Mouse (Mus musculus): ENCODE data around the gene Opcml. TPM values are rescaled to one million over a fixed set of nuclear protein-coding genes. Genes with fewer than 3 reads are reported as not detected.

Opcml gene
- polyA plus RNA-seq, 1 experiment from 2014 or later = 10.1 TPM

- no peak overlapping the region for H3K27ac ChIP-seq (ENCODE audit: low read length)
- H3K4me2 ChIP-seq (ENCODE audit: low read depth, low read length) = no peak overlapping the region
- H3K9me3 ChIP-seq (ENCODE audit: control insufficient read depth, low read length) = no peaks in the 10 kb centered on the region
- no peaks in the 10 kb centered on the region for H3K36me3 ChIP-seq (ENCODE audit: control insufficient read depth, insufficient read depth, low read length)
- H3K27me3 ChIP-seq (ENCODE audit: control insufficient read depth, insufficient read depth, low read depth, low read length) = no peaks in the 10 kb centered on the region
- WGBS = 39% methylated on average over 4 of the region's 4 CpGs
- H3K4me1 ChIP-seq (replicated peaks; ENCODE audit: control insufficient read depth, insufficient read depth, low read length) = 0 out of 2 replicates have a peak, but pooled peaks cover 2% of the 10 kb centered on the region
- H3K9ac ChIP-seq (ENCODE audit: low read length) = no peak overlapping the region
- ATAC-seq (ENCODE audit: low read depth) = no peak
- no peak overlapping the region for H3K4me3 ChIP-seq (ENCODE audit: low read length)
Observed at GRCm38 (mm10) chr9:27923945-27924825, 133.6 kb downstream of the Opcml start.

DNA sequence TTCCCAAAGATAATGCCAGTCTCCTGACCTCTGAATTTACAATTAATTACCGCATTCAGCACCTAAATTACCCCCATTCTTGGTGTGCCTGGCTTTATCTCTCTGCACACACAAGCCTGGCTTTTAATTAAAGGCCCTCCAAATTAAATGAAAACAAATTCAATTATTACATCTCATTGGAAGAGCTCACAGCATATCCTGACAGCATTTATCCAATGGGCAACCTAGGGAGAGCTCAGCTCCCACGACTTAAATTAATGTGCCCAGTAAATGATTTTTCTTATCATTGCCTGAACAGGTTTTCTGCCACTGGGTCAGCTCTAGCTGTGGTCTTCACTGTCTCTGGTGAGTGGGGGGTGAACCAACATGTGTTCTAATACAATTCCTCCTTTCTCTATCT, 135.1 kb downstream of the Opcml start:
- H3K36me3 ChIP-seq (ENCODE audit: control insufficient read depth, insufficient read depth, low read length) = no peaks in the 10 kb centered on the region
- H3K4me3 ChIP-seq (ENCODE audit: low read length) = no peak overlapping the region
- WGBS = 65% methylated on average over 2 of the region's 2 CpGs
- H3K9me3 ChIP-seq (ENCODE audit: control insufficient read depth, low read length) = no peaks in the 10 kb centered on the region
- ATAC-seq (ENCODE audit: low read depth) = no peak
- no peak overlapping the region for H3K4me2 ChIP-seq (ENCODE audit: low read depth, low read length)
- H3K4me1 ChIP-seq (replicated peaks; ENCODE audit: control insufficient read depth, insufficient read depth, low read length) = 0 out of 2 replicates have a peak, but pooled peaks cover 2% of the 10 kb centered on the region
- H3K9ac ChIP-seq (ENCODE audit: low read length) = no peak overlapping the region
- H3K27ac ChIP-seq (ENCODE audit: low read length) = no peak overlapping the region
- H3K27me3 ChIP-seq (ENCODE audit: control insufficient read depth, insufficient read depth, low read depth, low read length) = no peaks in the 10 kb centered on the region

- Histone ChIP-seq H3K27me3 (ENCODE audit: control insufficient read depth, insufficient read depth, low read depth, low read length) (no peaks in the 10 kb centered on the region), H3K9ac (ENCODE audit: low read length) (no peak overlapping the region), H3K9me3 (ENCODE audit: control insufficient read depth, low read length) (no peaks in the 10 kb centered on the region), H3K27ac (ENCODE audit: low read length) (no peak overlapping the region), H3K36me3 (ENCODE audit: control insufficient read depth, insufficient read depth, low read length) (no peaks in the 10 kb centered on the region), H3K4me3 (ENCODE audit: low read length) (no peak overlapping the region), H3K4me1 (replicated peaks; ENCODE audit: control insufficient read depth, insufficient read depth, low read length) (no peaks in the 10 kb centered on the region), H3K4me2 (ENCODE audit: low read depth, low read length) (no peak overlapping the region)
- ATAC-seq (ENCODE audit: low read depth) = no peak
Observed at GRCm38 (mm10) chr9:27937253-27937652, 146.7 kb downstream of the Opcml start.

DNA sequence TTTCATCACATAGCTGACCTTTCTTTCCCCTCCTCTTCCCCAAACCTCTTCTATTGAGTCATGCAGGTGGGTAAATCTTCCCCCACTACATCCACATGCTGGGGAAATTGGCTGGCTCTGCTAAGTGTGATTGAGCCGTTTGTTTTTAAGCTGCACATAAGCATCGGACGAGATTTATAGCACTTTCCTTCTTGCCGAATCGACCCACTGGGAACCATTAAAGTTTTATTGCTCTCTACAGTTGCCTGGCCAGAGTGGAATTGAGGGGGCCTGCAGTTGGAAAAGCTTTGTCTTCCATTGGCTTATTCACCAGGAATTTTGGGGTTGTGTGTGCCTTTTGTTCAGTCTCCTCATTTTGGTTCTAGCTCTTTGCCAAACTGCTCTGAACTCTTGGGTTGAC, 147.1 kb downstream of the Opcml start:
- Histone ChIP-seq H3K4me2 (ENCODE audit: low read depth, low read length) (no peak overlapping the region), H3K27me3 (ENCODE audit: control insufficient read depth, insufficient read depth, low read depth, low read length) (no peaks in the 10 kb centered on the region), H3K9me3 (ENCODE audit: control insufficient read depth, low read length) (no peaks in the 10 kb centered on the region), H3K9ac (ENCODE audit: low read length) (no peak overlapping the region), H3K36me3 (ENCODE audit: control insufficient read depth, insufficient read depth, low read length) (no peaks in the 10 kb centered on the region), H3K4me1 (replicated peaks; ENCODE audit: control insufficient read depth, insufficient read depth, low read length) (no peaks in the 10 kb centered on the region), H3K27ac (ENCODE audit: low read length) (no peak overlapping the region), H3K4me3 (ENCODE audit: low read length) (no peak overlapping the region)
- ATAC-seq (ENCODE audit: low read depth) = no peak
- 79% methylated on average over 5 of the region's 5 CpGs for WGBS

- no peak overlapping the region for H3K4me3 ChIP-seq (ENCODE audit: low read length)
- no peak overlapping the region for H3K9ac ChIP-seq (ENCODE audit: low read length)
- H3K4me2 ChIP-seq (ENCODE audit: low read depth, low read length) = no peak overlapping the region
- H3K9me3 ChIP-seq (ENCODE audit: control insufficient read depth, low read length) = no peaks in the 10 kb centered on the region
- no peak overlapping the region for H3K27ac ChIP-seq (ENCODE audit: low read length)
- H3K27me3 ChIP-seq (ENCODE audit: control insufficient read depth, insufficient read depth, low read depth, low read length) = no peaks in the 10 kb centered on the region
- H3K36me3 ChIP-seq (ENCODE audit: control insufficient read depth, insufficient read depth, low read length) = no peaks in the 10 kb centered on the region
- 59% methylated on average over 11 of the region's 11 CpGs for WGBS
- no peak for ATAC-seq (ENCODE audit: low read depth)
- H3K4me1 ChIP-seq (replicated peaks; ENCODE audit: control insufficient read depth, insufficient read depth, low read length) = no peaks in the 10 kb centered on the region
Observed at GRCm38 (mm10) chr9:27945323-27946010, 154.9 kb downstream of the Opcml start.

DNA sequence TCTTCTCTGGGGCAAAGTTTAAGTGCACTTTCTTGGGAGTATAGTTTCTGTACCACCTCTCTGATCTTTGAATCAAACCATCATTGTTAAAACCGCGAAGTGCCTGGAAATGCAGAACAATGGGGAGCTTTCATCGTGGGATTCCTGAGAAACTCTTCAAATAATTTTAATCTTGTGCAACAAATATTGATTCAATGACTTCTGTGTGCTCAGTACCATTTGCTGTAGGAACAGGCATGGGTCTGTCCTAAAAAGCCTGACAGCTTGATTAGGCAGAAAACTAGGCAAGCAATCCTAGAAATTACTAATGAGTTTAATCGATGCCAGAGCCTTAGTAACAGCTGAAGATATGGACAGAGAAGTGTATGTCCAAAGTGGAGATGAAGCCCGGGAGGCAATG, 160.5 kb downstream of the Opcml start:
- Histone ChIP-seq H3K27ac (ENCODE audit: low read length) (peak overlapping the region; percentile 68), H3K27me3 (ENCODE audit: control insufficient read depth, insufficient read depth, low read depth, low read length) (no peaks in the 10 kb centered on the region), H3K4me1 (replicated peaks; ENCODE audit: control insufficient read depth, insufficient read depth, low read length) (no peaks in the 10 kb centered on the region), H3K36me3 (ENCODE audit: control insufficient read depth, insufficient read depth, low read length) (no peaks in the 10 kb centered on the region), H3K4me2 (ENCODE audit: low read depth, low read length) (no peak overlapping the region), H3K9ac (ENCODE audit: low read length) (no peak overlapping the region), H3K9me3 (ENCODE audit: control insufficient read depth, low read length) (no peaks in the 10 kb centered on the region), H3K4me3 (ENCODE audit: low read length) (no peak overlapping the region)
- 44% methylated on average over 5 of the region's 5 CpGs for WGBS
- peak; percentile 60 for ATAC-seq (ENCODE audit: low read depth)

DNA sequence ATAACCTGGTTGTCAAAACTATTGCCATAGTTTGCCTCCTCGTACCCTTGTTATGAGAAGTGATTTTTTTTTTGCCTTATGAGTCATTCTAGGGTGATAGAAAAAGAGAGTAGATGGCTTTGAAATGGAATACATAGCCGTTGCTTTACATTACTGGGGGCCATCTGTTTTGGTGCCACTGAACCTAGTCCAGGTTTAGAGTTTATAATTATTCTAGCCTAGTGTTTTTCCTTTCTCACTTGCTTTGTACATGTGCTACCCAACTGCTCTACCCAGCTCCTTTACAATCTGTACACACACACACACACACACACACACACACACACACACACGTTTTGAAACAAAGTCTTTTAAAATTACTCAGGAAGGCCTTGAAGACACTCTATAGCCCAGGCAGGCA, 171.1 kb downstream of the Opcml start:
- Histone ChIP-seq H3K9me3 (ENCODE audit: control insufficient read depth, low read length) (no peaks in the 10 kb centered on the region), H3K4me3 (ENCODE audit: low read length) (no peak overlapping the region), H3K4me1 (replicated peaks; ENCODE audit: control insufficient read depth, insufficient read depth, low read length) (no peaks in the 10 kb centered on the region; the same call in 1 of the 2 replicates)

DNA sequence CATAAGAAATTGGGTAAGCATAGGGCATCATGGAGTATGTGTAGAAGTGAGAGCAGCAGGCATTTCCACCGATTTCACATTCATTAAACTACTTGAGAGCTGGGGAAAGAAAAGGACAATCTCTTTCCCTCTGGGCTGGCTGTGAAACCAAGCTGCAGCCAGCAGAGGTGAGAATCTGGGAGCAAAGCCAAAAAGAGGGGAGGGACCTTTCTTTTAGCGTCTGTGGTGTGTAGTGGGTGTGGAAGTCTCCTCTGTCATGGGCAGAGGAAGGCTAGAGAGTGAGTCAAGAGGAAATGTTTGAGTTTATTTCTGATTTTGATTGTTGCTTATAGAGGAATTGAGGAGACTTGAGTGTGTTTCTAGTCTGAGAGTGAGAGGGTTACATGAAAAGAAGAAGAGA, 172.8 kb downstream of the Opcml start:
- WGBS = 7% methylated on average over 2 of the region's 2 CpGs
- Histone ChIP-seq H3K36me3 (ENCODE audit: control insufficient read depth, insufficient read depth, low read length) (no peaks in the 10 kb centered on the region), H3K4me3 (ENCODE audit: low read length) (no peak overlapping the region), H3K27me3 (ENCODE audit: control insufficient read depth, insufficient read depth, low read depth, low read length) (no peaks in the 10 kb centered on the region), H3K9ac (ENCODE audit: low read length) (no peak overlapping the region), H3K27ac (ENCODE audit: low read length) (no peak overlapping the region), H3K4me1 (replicated peaks; ENCODE audit: control insufficient read depth, insufficient read depth, low read length) (no peaks in the 10 kb centered on the region; the same call in 1 of the 2 replicates), H3K4me2 (ENCODE audit: low read depth, low read length) (no peak overlapping the region), H3K9me3 (ENCODE audit: control insufficient read depth, low read length) (no peaks in the 10 kb centered on the region)
- peak; percentile 78 for ATAC-seq (ENCODE audit: low read depth)

More for the DNA sequence above, 171.1 kb downstream of the Opcml start:
- WGBS = 73% methylated on average over 3 of the region's 3 CpGs
- Histone ChIP-seq H3K9ac (ENCODE audit: low read length) (no peak overlapping the region), H3K36me3 (ENCODE audit: control insufficient read depth, insufficient read depth, low read length) (no peaks in the 10 kb centered on the region), H3K27me3 (ENCODE audit: control insufficient read depth, insufficient read depth, low read depth, low read length) (no peaks in the 10 kb centered on the region), H3K4me2 (ENCODE audit: low read depth, low read length) (no peak overlapping the region), H3K27ac (ENCODE audit: low read length) (no peak overlapping the region)
- no peak for ATAC-seq (ENCODE audit: low read depth)

DNA sequence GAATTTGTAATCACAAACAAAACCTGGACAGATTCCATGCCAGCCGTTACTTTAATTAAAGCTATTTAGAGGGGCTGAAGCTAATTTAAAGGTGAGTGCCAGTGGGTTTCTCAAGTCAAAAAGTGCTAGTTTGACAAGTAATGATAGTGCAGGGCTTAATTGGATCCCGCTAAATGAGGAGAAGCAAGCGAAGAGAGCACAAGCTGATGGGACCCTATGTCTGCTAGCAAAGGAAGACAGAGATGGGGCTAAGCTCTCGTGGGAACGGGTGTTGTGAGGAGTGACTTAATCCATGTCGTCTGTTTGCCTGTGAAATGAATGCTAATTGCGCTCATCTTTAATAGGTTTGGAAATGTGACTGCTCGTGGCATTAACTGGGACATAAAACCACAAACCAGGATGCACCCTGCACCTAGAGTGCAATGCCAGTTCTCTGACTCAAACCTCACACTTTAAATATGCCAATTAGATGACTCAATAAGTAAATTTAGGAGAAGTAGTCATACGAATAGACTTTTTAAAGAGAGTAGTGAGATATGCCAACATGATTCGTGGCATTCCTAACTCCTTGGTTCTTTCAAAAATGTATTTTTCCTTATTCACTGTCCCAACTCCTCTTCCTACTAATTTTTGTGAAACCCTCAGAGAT, 174.5 kb downstream of the Opcml start:
- Histone ChIP-seq H3K36me3 (ENCODE audit: control insufficient read depth, insufficient read depth, low read length) (no peaks in the 10 kb centered on the region), H3K4me1 (replicated peaks; ENCODE audit: control insufficient read depth, insufficient read depth, low read length) (no peaks in the 10 kb centered on the region; the same call in 1 of the 2 replicates), H3K4me2 (ENCODE audit: low read depth, low read length) (no peak overlapping the region), H3K27ac (ENCODE audit: low read length) (no peak overlapping the region), H3K9me3 (ENCODE audit: control insufficient read depth, low read length) (no peaks in the 10 kb centered on the region), H3K4me3 (ENCODE audit: low read length) (no peak overlapping the region), H3K27me3 (ENCODE audit: control insufficient read depth, insufficient read depth, low read depth, low read length) (no peaks in the 10 kb centered on the region), H3K9ac (ENCODE audit: low read length) (no peak overlapping the region)
- WGBS = 75% methylated on average over 10 of the region's 10 CpGs
- ATAC-seq (ENCODE audit: low read depth) = no peak

All from lung, embryonic 16.5 days (tissue).